Mouse (Mus musculus) ES-E14 (cell line): ENCODE measurements at regions not wholly inside any gene's neighbourhood (a gene's known extent, or its start where the extent isn't known, plus 50 kb on each side); places are given as distances from the start of the nearest gene placed in this dataset.

Experiments
- HCFC1 ChIP-seq: IDR thresholded peaks from 2 replicates; pipeline ENCODE4 v1.6.1; 2012; ENCODE audit warnings: low read length, inconsistent platforms, borderline replicate concordance; ENCODE audit not compliant: insufficient read depth
- MAFK ChIP-seq: IDR thresholded peaks from 2 replicates; pipeline ENCODE4 v1.6.1; 2014; ENCODE audit warnings: mild to moderate bottlenecking, low read depth, low read length, inconsistent platforms; ENCODE audit not compliant: insufficient read depth

GRCm38 (mm10) chr10:24445036-24445435, 150.2 kb upstream of the Ccn2 start:
- TF ChIP-seq HCFC1 = no peak
- TF ChIP-seq MAFK = no peak
